Mouse (Mus musculus) erythroblast, embryonic 14.5 days (primary cell): ENCODE results near the gene Ufc1.

ENCODE experiments used
- GATA1 ChIP-seq: IDR thresholded peaks from 2 replicates; pipeline ENCODE4 v1.6.1; 2012; ENCODE audit warnings: low read length, inconsistent platforms, mixed read lengths
- TAL1 ChIP-seq: IDR thresholded peaks from 3 replicates; pipeline ENCODE4 v1.6.1; 2012; ENCODE audit warnings: low read length, inconsistent platforms, mixed read lengths

DNA sequence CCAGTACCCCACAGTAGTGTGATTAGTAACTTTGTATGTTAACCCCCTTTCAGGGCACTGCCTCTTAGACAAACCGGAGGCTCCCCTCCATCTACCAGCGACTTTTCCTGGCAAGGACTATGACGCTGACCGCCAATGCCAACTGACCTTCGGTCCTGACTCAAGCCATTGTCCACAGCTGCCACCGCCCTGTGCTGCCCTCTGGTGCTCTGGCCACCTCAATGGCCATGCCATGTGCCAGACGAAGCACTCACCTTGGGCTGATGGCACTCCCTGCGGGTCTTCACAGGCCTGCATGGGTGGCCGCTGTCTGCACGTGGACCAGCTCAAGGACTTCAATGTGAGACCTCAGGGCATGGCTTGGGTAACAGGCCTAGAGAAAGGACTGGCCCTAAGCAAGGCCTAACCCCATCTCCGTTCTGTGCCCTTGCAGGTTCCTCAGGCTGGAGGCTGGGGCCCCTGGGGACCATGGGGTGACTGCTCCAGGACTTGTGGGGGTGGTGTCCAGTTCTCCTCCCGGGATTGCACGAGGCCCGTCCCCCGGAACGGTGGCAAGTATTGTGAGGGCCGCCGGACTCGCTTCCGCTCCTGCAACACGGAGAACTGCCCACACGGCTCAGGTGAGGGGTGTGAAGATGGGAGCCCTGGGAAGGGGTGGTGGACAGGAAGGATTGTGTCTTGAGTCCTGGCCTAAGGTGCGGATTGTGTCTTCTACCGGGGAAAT lies 38.6 kb downstream of the Ufc1 start:
- TF ChIP-seq GATA1 (no peak), TAL1 (no peak)
